Mouse (Mus musculus): ENCODE results near the gene Usp30. TPM values are rescaled to one million over a fixed set of nuclear protein-coding genes. Genes with fewer than 3 reads are reported as not detected.

Usp30 gene
- polyA plus RNA-seq, 1 experiment: 10.9 TPM

- Histone ChIP-seq H3K36me3 (ENCODE audit: control insufficient read depth, insufficient read depth, low read length) (no peaks in the 10 kb centered on the region), H3K27ac (ENCODE audit: insufficient read depth, low read depth, low read length) (0 out of 2 replicates have a peak within 1 kb of the TSS, but pooled peaks have one; percentile 19), H3K4me3 (ENCODE audit: low read depth, low read length) (no peak within 1 kb of the TSS), H3K27me3 (ENCODE audit: control insufficient read depth, insufficient read depth, low read length) (no peaks in the 10 kb centered on the region), H3K4me1 (ENCODE audit: control insufficient read depth, insufficient read depth, insufficient read length, low read length) (peaks cover 23% of the 10 kb centered on the region)
- 24% methylated on average over 19 of the region's 19 CpGs for WGBS
- TF ChIP-seq CTCF (IDR thresholded peaks at IDR 0.05; ENCODE audit: extremely low read depth, insufficient read length, insufficient replicate concordance, low read depth, low read length) (no peak), POLR2A (IDR thresholded peaks at IDR 0.05; ENCODE audit: low read depth, low read length) (no peak)
Measured at GRCm38 (mm10) chr5:114146028-114146888, 81.0 kb downstream of the Usp30 start, which contains the start of gene Acacb. Gene Acacb, plus strand, starts transcription at chr5:114146535.

- Histone ChIP-seq H3K36me3 (ENCODE audit: control insufficient read depth, insufficient read depth, low read length) (no peaks in the 10 kb centered on the region), H3K27me3 (ENCODE audit: control insufficient read depth, insufficient read depth, low read length) (no peaks in the 10 kb centered on the region), H3K27ac (ENCODE audit: insufficient read depth, low read depth, low read length) (no peak overlapping the region), H3K4me1 (ENCODE audit: control insufficient read depth, insufficient read depth, insufficient read length, low read length) (peaks cover 23% of the 10 kb centered on the region), H3K4me3 (ENCODE audit: low read depth, low read length) (no peak overlapping the region)
- 83% methylated on average over 14 of the region's 14 CpGs for WGBS
- TF ChIP-seq POLR2A (IDR thresholded peaks at IDR 0.05; ENCODE audit: low read depth, low read length) (no peak), CTCF (IDR thresholded peaks at IDR 0.05; ENCODE audit: extremely low read depth, insufficient read length, insufficient replicate concordance, low read depth, low read length) (no peak)
Measured at GRCm38 (mm10) chr5:114147043-114147972, 82.0 kb downstream of the Usp30 start.

- 80% methylated on average over 12 of the region's 12 CpGs for WGBS
- Histone ChIP-seq H3K4me3 (ENCODE audit: low read depth, low read length) (no peak overlapping the region), H3K4me1 (ENCODE audit: control insufficient read depth, insufficient read depth, insufficient read length, low read length) (no peaks in the 10 kb centered on the region), H3K36me3 (ENCODE audit: control insufficient read depth, insufficient read depth, low read length) (no peaks in the 10 kb centered on the region), H3K27ac (ENCODE audit: insufficient read depth, low read depth, low read length) (no peak overlapping the region), H3K27me3 (ENCODE audit: control insufficient read depth, insufficient read depth, low read length) (no peaks in the 10 kb centered on the region)
- no peak for TF ChIP-seq CTCF (IDR thresholded peaks at IDR 0.05; ENCODE audit: extremely low read depth, insufficient read length, insufficient replicate concordance, low read depth, low read length)
- TF ChIP-seq POLR2A (IDR thresholded peaks at IDR 0.05; ENCODE audit: low read depth, low read length): no peak
Measured at GRCm38 (mm10) chr5:114152359-114153092, 87.3 kb downstream of the Usp30 start.

- Histone ChIP-seq H3K4me3 (ENCODE audit: low read depth, low read length) (peak overlapping the region; percentile 42), H3K4me1 (ENCODE audit: control insufficient read depth, insufficient read depth, insufficient read length, low read length) (no peaks in the 10 kb centered on the region), H3K36me3 (ENCODE audit: control insufficient read depth, insufficient read depth, low read length) (no peaks in the 10 kb centered on the region), H3K27ac (ENCODE audit: insufficient read depth, low read depth, low read length) (no peak overlapping the region), H3K27me3 (ENCODE audit: control insufficient read depth, insufficient read depth, low read length) (no peaks in the 10 kb centered on the region)
- no peak for TF ChIP-seq POLR2A (IDR thresholded peaks at IDR 0.05; ENCODE audit: low read depth, low read length)
- peak; percentile 68; the same call in 1 of the 2 replicates for TF ChIP-seq CTCF (IDR thresholded peaks at IDR 0.05; ENCODE audit: extremely low read depth, insufficient read length, insufficient replicate concordance, low read depth, low read length)
- 11% methylated on average over 12 of the region's 12 CpGs for WGBS
Measured at GRCm38 (mm10) chr5:114153490-114153889, 88.2 kb downstream of the Usp30 start.

- TF ChIP-seq CTCF (IDR thresholded peaks at IDR 0.05; ENCODE audit: extremely low read depth, insufficient read length, insufficient replicate concordance, low read depth, low read length) (no peak), POLR2A (IDR thresholded peaks at IDR 0.05; ENCODE audit: low read depth, low read length) (no peak)
- no peak overlapping the region for H3K4me3 ChIP-seq (ENCODE audit: low read depth, low read length)
- 57% methylated on average over 5 of the region's 5 CpGs for WGBS
- H3K27me3 ChIP-seq (ENCODE audit: control insufficient read depth, insufficient read depth, low read length): no peaks in the 10 kb centered on the region
- H3K36me3 ChIP-seq (ENCODE audit: control insufficient read depth, insufficient read depth, low read length): no peaks in the 10 kb centered on the region
- H3K4me1 ChIP-seq (ENCODE audit: control insufficient read depth, insufficient read depth, insufficient read length, low read length): no peaks in the 10 kb centered on the region
- no peak overlapping the region for H3K27ac ChIP-seq (ENCODE audit: insufficient read depth, low read depth, low read length)
Measured at GRCm38 (mm10) chr5:114154765-114155164, 89.5 kb downstream of the Usp30 start.

GRCm38 (mm10) chr5:114155168-114155933 lies 90.1 kb downstream of the Usp30 start:
- 24% methylated on average over 9 of the region's 9 CpGs for WGBS
- Histone ChIP-seq H3K27ac (ENCODE audit: insufficient read depth, low read depth, low read length) (no peak overlapping the region), H3K4me1 (ENCODE audit: control insufficient read depth, insufficient read depth, insufficient read length, low read length) (no peaks in the 10 kb centered on the region), H3K27me3 (ENCODE audit: control insufficient read depth, insufficient read depth, low read length) (no peaks in the 10 kb centered on the region), H3K36me3 (ENCODE audit: control insufficient read depth, insufficient read depth, low read length) (no peaks in the 10 kb centered on the region), H3K4me3 (ENCODE audit: low read depth, low read length) (no peak overlapping the region)
- TF ChIP-seq POLR2A (IDR thresholded peaks at IDR 0.05; ENCODE audit: low read depth, low read length): no peak
- TF ChIP-seq CTCF (IDR thresholded peaks at IDR 0.05; ENCODE audit: extremely low read depth, insufficient read length, insufficient replicate concordance, low read depth, low read length): no peak
